Mouse (Mus musculus) intestine, embryonic 16.5 days (tissue): ENCODE measurements at regions not wholly inside any gene's neighbourhood (a gene's known extent, or its start where the extent isn't known, plus 50 kb on each side); places are given as distances from the start of the nearest gene placed in this dataset.

Experiments
- ATAC-seq: fragments of 200-750 bp; cut with Nextera tagmentation; 2 replicates; pipeline ENCODE4 v1.8.0; 2017; ENCODE audit warnings: moderate TSS enrichment, moderate library complexity
- H3K27ac ChIP-seq: fragments of 300-500 bp; sonication (generic); 2 replicates; pipeline ENCODE4 v1.5.1; 2014; ENCODE audit warnings: mild to moderate bottlenecking, low read length
- H3K27me3 ChIP-seq: fragments of 300-500 bp; sonication (generic); replicated peaks from 2 replicates; pipeline ENCODE4 v1.6.1; 2014; ENCODE audit warnings: low read length, control low read depth, mixed read lengths; ENCODE audit not compliant: control insufficient read depth, insufficient read depth
- H3K36me3 ChIP-seq: fragments of 300-500 bp; sonication (generic); 2 replicates; pipeline ENCODE4 v1.6.1; 2014; ENCODE audit warnings: low read length, control low read depth; ENCODE audit not compliant: control insufficient read depth, insufficient read depth
- H3K4me1 ChIP-seq: fragments of 300-500 bp; sonication (generic); 2 replicates; pipeline ENCODE4 v1.6.1; 2014; ENCODE audit warnings: low read length, control low read depth, mixed read lengths; ENCODE audit not compliant: control insufficient read depth, insufficient read depth
- H3K4me2 ChIP-seq: fragments of 300-500 bp; sonication (generic); 2 replicates; pipeline ENCODE4 v1.6.1; 2014; ENCODE audit warnings: low read depth, low read length, control low read depth
- H3K4me3 ChIP-seq: fragments of 300-500 bp; sonication (generic); 2 replicates; pipeline ENCODE4 v1.5.1; 2014; ENCODE audit warnings: mild to moderate bottlenecking, low read length
- H3K9ac ChIP-seq: fragments of 300-500 bp; sonication (generic); 2 replicates; pipeline ENCODE4 v1.6.1; 2014; ENCODE audit warnings: low read depth, low read length
- H3K9me3 ChIP-seq: fragments of 300-500 bp; sonication (generic); 2 replicates; pipeline ENCODE4 v1.6.1; 2016; ENCODE audit warnings: low read length, control low read depth; ENCODE audit not compliant: control insufficient read depth
- WGBS: fragments of 180-500 bp; shearing (Covaris S2); extraction: QIAGEN DNeasy Blood & Tissue Kit; methylation state at CpG from one replicate; pipeline ENCODE4 v1.1.7; 2014; 5-methylcytosine and 5-hydroxymethylcytosine counted together

GRCm38 (mm10) chr9:69681372-69682213, 79.1 kb downstream of the Foxb1 start:
- Histone ChIP-seq H3K4me1 (peaks cover 6% of the 10 kb centered on the region; the same call in 1 of the 2 replicates), H3K27me3 (no peaks in the 10 kb centered on the region), H3K9ac (no peak overlapping the region), H3K4me3 (no peak overlapping the region), H3K4me2 (no peak overlapping the region), H3K36me3 (no peaks in the 10 kb centered on the region), H3K9me3 (no peaks in the 10 kb centered on the region), H3K27ac (peak overlapping the region; percentile 19; the same call in 1 of the 2 replicates)
- 23% methylated on average over 9 of the region's 9 CpGs for WGBS
- peak; percentile 94 for ATAC-seq

- H3K4me1 ChIP-seq: peaks cover 6% of the 10 kb centered on the region; the same call in 1 of the 2 replicates
- H3K9me3 ChIP-seq: no peaks in the 10 kb centered on the region
- no peaks in the 10 kb centered on the region for H3K27me3 ChIP-seq
- no peak overlapping the region for H3K27ac ChIP-seq
- no peak overlapping the region for H3K9ac ChIP-seq
- no peaks in the 10 kb centered on the region for H3K36me3 ChIP-seq
- WGBS: 46% methylated on average over 1 of the region's 1 CpGs
- H3K4me3 ChIP-seq: no peak overlapping the region
- no peak overlapping the region for H3K4me2 ChIP-seq
- ATAC-seq: no peak
Measured at GRCm38 (mm10) chr9:69678634-69679033, 82.1 kb downstream of the Foxb1 start.

GRCm38 (mm10) chr9:69673463-69674105, 87.2 kb downstream of the Foxb1 start:
- H3K27ac ChIP-seq: no peak overlapping the region
- H3K27me3 ChIP-seq: peaks cover 29% of the 10 kb centered on the region
- peaks cover 4% of the 10 kb centered on the region; the same call in 1 of the 2 replicates for H3K4me1 ChIP-seq
- WGBS: 69% methylated on average over 10 of the region's 10 CpGs
- no peak for ATAC-seq
- no peak overlapping the region for H3K4me3 ChIP-seq
- H3K9me3 ChIP-seq: no peaks in the 10 kb centered on the region
- H3K36me3 ChIP-seq: no peaks in the 10 kb centered on the region
- no peak overlapping the region for H3K9ac ChIP-seq
- no peak overlapping the region for H3K4me2 ChIP-seq

- Histone ChIP-seq H3K4me1 (peaks cover 4% of the 10 kb centered on the region; the same call in 1 of the 2 replicates), H3K27me3 (peaks cover 34% of the 10 kb centered on the region), H3K9me3 (no peaks in the 10 kb centered on the region), H3K4me3 (no peak overlapping the region), H3K36me3 (no peaks in the 10 kb centered on the region), H3K27ac (no peak overlapping the region), H3K9ac (no peak overlapping the region), H3K4me2 (no peak overlapping the region)
- no peak for ATAC-seq
- WGBS: 65% methylated on average over 13 of the region's 13 CpGs
Measured at GRCm38 (mm10) chr9:69672657-69673462, 87.9 kb downstream of the Foxb1 start.

- no peak for ATAC-seq
- Histone ChIP-seq H3K4me3 (peak overlapping the region; percentile 19; the same call in 1 of the 2 replicates), H3K9ac (no peak overlapping the region), H3K4me2 (0 out of 2 replicates have a peak overlapping the region, but pooled peaks have one; percentile 19), H3K4me1 (peaks cover 4% of the 10 kb centered on the region; the same call in 1 of the 2 replicates), H3K27me3 (peaks cover 49% of the 10 kb centered on the region), H3K9me3 (no peaks in the 10 kb centered on the region), H3K36me3 (no peaks in the 10 kb centered on the region), H3K27ac (no peak overlapping the region)
- 2% methylated on average over 18 of the region's 18 CpGs for WGBS
Measured at GRCm38 (mm10) chr9:69671199-69671598, 89.5 kb downstream of the Foxb1 start.

GRCm38 (mm10) chr9:69670551-69671044, 90.1 kb downstream of the Foxb1 start:
- ATAC-seq: no peak
- Histone ChIP-seq H3K36me3 (no peaks in the 10 kb centered on the region), H3K9ac (no peak overlapping the region), H3K9me3 (no peaks in the 10 kb centered on the region), H3K4me3 (no peak overlapping the region), H3K4me2 (no peak overlapping the region), H3K27ac (no peak overlapping the region), H3K4me1 (peaks cover 4% of the 10 kb centered on the region; the same call in 1 of the 2 replicates), H3K27me3 (peaks cover 49% of the 10 kb centered on the region)
- 2% methylated on average over 17 of the region's 17 CpGs for WGBS

GRCm38 (mm10) chr9:69669611-69670550, 90.9 kb downstream of the Foxb1 start:
- 3% methylated on average over 25 of the region's 25 CpGs for WGBS
- Histone ChIP-seq H3K4me1 (peaks cover 4% of the 10 kb centered on the region; the same call in 1 of the 2 replicates), H3K27ac (no peak overlapping the region), H3K9ac (no peak overlapping the region), H3K4me3 (no peak overlapping the region), H3K27me3 (peaks cover 49% of the 10 kb centered on the region), H3K9me3 (no peaks in the 10 kb centered on the region), H3K4me2 (no peak overlapping the region), H3K36me3 (no peaks in the 10 kb centered on the region)
- ATAC-seq: no peak

- H3K27ac ChIP-seq: no peak overlapping the region
- H3K4me1 ChIP-seq: peaks cover 4% of the 10 kb centered on the region; the same call in 1 of the 2 replicates
- no peak overlapping the region for H3K4me2 ChIP-seq
- no peak overlapping the region for H3K4me3 ChIP-seq
- no peak overlapping the region for H3K9ac ChIP-seq
- ATAC-seq: no peak
- peaks cover 49% of the 10 kb centered on the region for H3K27me3 ChIP-seq
- WGBS: 10% methylated on average over 9 of the region's 9 CpGs
- H3K9me3 ChIP-seq: no peaks in the 10 kb centered on the region
- H3K36me3 ChIP-seq: no peaks in the 10 kb centered on the region
Measured at GRCm38 (mm10) chr9:69668475-69669090, 92.2 kb downstream of the Foxb1 start.
